Mouse (Mus musculus): Measurements from ENCODE around the gene Ifng. TPM values are rescaled to one million over a fixed set of nuclear protein-coding genes. Genes with fewer than 3 reads are reported as not detected.

Ifng gene
- not detected in 2 replicates for polyA plus RNA-seq (2014; fragmentation: Nextera tagmentation; extraction: Ambion mirVana)

DNA sequence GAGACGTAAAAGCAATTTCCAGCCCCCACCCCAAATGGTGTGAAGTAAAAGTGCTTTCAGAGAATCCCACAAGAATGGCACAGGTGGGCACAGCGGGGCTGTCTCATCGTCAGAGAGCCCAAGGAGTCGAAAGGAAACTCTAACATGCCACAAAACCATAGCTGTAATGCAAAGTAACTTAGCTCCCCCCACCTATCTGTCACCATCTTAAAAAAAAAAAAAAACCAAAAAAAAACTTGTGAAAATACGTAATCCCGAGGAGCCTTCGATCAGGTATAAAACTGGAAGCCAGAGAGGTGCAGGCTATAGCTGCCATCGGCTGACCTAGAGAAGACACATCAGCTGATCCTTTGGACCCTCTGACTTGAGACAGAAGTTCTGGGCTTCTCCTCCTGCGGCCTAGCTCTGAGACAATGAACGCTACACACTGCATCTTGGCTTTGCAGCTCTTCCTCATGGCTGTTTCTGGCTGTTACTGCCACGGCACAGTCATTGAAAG, at the start of gene Ifng:
TSS of gene Ifng (plus strand) at position 305 of the 499 bp plus-strand sequence.
- no peaks in the 10 kb centered on the region for H3K9me3 ChIP-seq (ENCODE audit: control insufficient read depth, low read depth, low read length)
- H3K4me1 ChIP-seq (ENCODE audit: control insufficient read depth, insufficient read depth, low read length) = no peaks in the 10 kb centered on the region
- H3K4me3 ChIP-seq (ENCODE audit: low read depth, low read length) = no peak within 1 kb of the TSS
- ATAC-seq (ENCODE audit: insufficient number of reproducible peaks, insufficient read depth, low FRiP score, low read depth) = no peak
- H3K36me3 ChIP-seq (ENCODE audit: control insufficient read depth, insufficient read depth, low read length) = no peaks in the 10 kb centered on the region
- H3K27me3 ChIP-seq (ENCODE audit: control insufficient read depth, insufficient read depth, low read length) = no peaks in the 10 kb centered on the region
- WGBS = 92% methylated on average over 11 of the region's 11 CpGs
- no peak within 1 kb of the TSS for H3K9ac ChIP-seq (replicated peaks; ENCODE audit: low read depth, low read length)
- no peak within 1 kb of the TSS for H3K27ac ChIP-seq (ENCODE audit: low read length)
- no peak within 1 kb of the TSS for H3K4me2 ChIP-seq (replicated peaks; ENCODE audit: low read depth, low read length)

DNA sequence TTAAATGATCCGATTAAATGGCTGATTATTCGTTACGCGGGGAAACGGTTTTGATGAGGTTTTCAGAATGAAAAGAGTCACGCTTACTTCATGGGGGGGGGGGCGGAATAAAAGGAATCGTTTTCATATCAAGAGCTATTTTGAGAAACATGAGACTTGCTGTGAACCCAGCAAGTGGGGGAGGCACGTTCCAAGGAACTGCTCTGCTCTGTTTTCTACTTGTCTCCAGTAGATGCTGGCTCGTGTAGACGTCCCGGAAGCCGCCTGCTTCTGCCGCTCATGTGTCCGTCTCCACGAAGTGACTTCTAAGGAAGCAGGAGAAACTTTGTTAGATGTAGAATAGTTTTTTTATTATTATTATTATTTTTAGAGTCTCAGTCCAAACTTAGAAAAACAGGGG, 40.9 kb upstream of the Ifng start:
- H3K36me3 ChIP-seq (ENCODE audit: control insufficient read depth, insufficient read depth, low read length) = no peaks in the 10 kb centered on the region
- no peak overlapping the region for H3K4me2 ChIP-seq (replicated peaks; ENCODE audit: low read depth, low read length)
- no peak for ATAC-seq (ENCODE audit: insufficient number of reproducible peaks, insufficient read depth, low FRiP score, low read depth)
- no peaks in the 10 kb centered on the region for H3K4me1 ChIP-seq (ENCODE audit: control insufficient read depth, insufficient read depth, low read length)
- H3K9ac ChIP-seq (replicated peaks; ENCODE audit: low read depth, low read length) = no peak overlapping the region
- no peak overlapping the region for H3K27ac ChIP-seq (ENCODE audit: low read length)
- H3K27me3 ChIP-seq (ENCODE audit: control insufficient read depth, insufficient read depth, low read length) = no peaks in the 10 kb centered on the region
- H3K9me3 ChIP-seq (ENCODE audit: control insufficient read depth, low read depth, low read length) = no peaks in the 10 kb centered on the region
- 89% methylated on average over 16 of the region's 16 CpGs for WGBS
- no peak overlapping the region for H3K4me3 ChIP-seq (ENCODE audit: low read depth, low read length)

DNA sequence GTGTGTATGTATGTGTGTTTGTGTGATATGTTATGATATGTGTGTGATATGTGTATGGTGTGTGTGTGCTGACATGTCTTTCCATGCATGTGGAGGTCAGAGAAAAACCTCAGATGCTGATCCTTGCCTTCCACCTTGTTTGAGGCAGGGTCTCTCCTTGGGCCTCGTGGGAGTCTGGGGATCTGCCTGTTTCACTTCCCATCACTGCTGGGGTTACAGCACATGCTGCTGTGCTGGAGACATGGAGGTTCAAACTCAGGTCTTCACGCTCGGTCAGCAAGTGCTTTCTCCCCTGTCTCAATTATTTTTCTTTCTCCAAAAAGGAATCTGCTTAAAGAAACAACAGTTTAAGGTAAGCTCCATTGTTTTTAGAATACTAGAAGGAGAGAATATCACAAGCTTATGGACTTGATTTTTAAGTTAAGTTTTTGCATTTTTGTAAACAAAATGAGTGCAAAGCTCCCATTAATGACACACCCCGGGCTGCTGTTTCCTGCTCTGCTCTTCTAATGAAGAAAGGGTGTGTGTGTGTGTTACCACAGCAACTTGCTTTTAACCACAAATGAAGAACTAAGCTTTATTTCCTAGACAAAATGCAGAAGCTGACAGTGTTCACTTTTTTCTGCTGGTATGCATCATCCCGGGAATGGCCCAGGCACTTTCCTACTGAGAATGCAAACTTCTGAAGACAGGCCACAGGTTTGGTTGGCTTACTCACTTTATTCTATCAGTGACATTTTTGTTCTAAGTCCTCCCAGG, 34.2 kb upstream of the Ifng start:
- Histone ChIP-seq H3K27me3 (ENCODE audit: control insufficient read depth, insufficient read depth, low read length) (no peaks in the 10 kb centered on the region), H3K9me3 (ENCODE audit: control insufficient read depth, low read depth, low read length) (no peaks in the 10 kb centered on the region), H3K4me2 (replicated peaks; ENCODE audit: low read depth, low read length) (no peak overlapping the region), H3K36me3 (ENCODE audit: control insufficient read depth, insufficient read depth, low read length) (no peaks in the 10 kb centered on the region), H3K9ac (replicated peaks; ENCODE audit: low read depth, low read length) (no peak overlapping the region), H3K4me1 (ENCODE audit: control insufficient read depth, insufficient read depth, low read length) (no peaks in the 10 kb centered on the region), H3K27ac (ENCODE audit: low read length) (no peak overlapping the region), H3K4me3 (ENCODE audit: low read depth, low read length) (no peak overlapping the region)
- WGBS = 82% methylated on average over 5 of the region's 5 CpGs
- no peak for ATAC-seq (ENCODE audit: insufficient number of reproducible peaks, insufficient read depth, low FRiP score, low read depth)

DNA sequence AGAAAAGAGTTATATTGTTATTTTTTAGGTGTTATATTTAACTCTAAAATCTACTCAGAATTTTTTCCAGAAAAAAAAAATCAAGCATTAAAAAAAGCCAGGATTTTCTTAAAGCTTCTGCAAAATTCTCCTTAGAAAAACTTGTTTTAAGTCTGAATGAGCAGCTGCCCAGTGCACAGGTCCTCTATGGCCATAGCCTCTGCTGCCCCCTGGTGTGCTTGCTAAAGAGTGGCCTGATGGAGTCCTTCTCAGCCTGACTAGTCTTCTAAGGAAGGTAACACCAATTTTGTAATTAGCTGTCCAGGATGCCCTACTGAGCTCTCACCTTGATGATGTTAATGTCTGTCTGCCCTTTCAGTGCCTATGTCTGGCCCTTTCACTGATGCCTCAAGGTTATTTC, 29.5 kb upstream of the Ifng start:
- Histone ChIP-seq H3K4me1 (ENCODE audit: control insufficient read depth, insufficient read depth, low read length) (no peaks in the 10 kb centered on the region), H3K9ac (replicated peaks; ENCODE audit: low read depth, low read length) (no peak overlapping the region), H3K36me3 (ENCODE audit: control insufficient read depth, insufficient read depth, low read length) (no peaks in the 10 kb centered on the region), H3K9me3 (ENCODE audit: control insufficient read depth, low read depth, low read length) (no peaks in the 10 kb centered on the region), H3K4me3 (ENCODE audit: low read depth, low read length) (no peak overlapping the region), H3K27ac (ENCODE audit: low read length) (no peak overlapping the region), H3K27me3 (ENCODE audit: control insufficient read depth, insufficient read depth, low read length) (no peaks in the 10 kb centered on the region), H3K4me2 (replicated peaks; ENCODE audit: low read depth, low read length) (no peak overlapping the region)
- ATAC-seq (ENCODE audit: insufficient number of reproducible peaks, insufficient read depth, low FRiP score, low read depth) = no peak

DNA sequence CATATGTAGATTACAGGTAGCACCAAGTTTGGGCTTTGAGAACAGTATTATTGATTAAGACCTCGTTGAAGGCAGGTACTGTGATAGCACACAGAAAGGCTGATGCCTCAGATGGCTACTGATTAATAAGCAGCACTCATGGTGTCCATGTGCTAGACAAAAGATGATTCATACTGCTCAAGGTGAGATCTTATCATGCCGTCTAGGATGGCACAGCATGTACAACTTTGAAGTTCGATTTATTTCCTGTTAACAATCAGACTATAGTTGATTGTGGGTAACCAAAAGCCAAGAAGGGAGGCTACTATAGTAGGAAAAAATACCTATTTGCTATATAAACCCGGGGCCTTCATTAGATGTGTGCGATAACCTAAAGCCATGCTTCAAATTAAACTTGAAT, 28.1 kb upstream of the Ifng start:
- no peaks in the 10 kb centered on the region for H3K27me3 ChIP-seq (ENCODE audit: control insufficient read depth, insufficient read depth, low read length)
- WGBS = 81% methylated on average over 5 of the region's 5 CpGs
- no peak overlapping the region for H3K4me3 ChIP-seq (ENCODE audit: low read depth, low read length)
- no peaks in the 10 kb centered on the region for H3K9me3 ChIP-seq (ENCODE audit: control insufficient read depth, low read depth, low read length)
- no peaks in the 10 kb centered on the region for H3K36me3 ChIP-seq (ENCODE audit: control insufficient read depth, insufficient read depth, low read length)
- no peak overlapping the region for H3K27ac ChIP-seq (ENCODE audit: low read length)
- H3K4me1 ChIP-seq (ENCODE audit: control insufficient read depth, insufficient read depth, low read length) = no peaks in the 10 kb centered on the region
- no peak for ATAC-seq (ENCODE audit: insufficient number of reproducible peaks, insufficient read depth, low FRiP score, low read depth)
- no peak overlapping the region for H3K9ac ChIP-seq (replicated peaks; ENCODE audit: low read depth, low read length)
- no peak overlapping the region for H3K4me2 ChIP-seq (replicated peaks; ENCODE audit: low read depth, low read length)

DNA sequence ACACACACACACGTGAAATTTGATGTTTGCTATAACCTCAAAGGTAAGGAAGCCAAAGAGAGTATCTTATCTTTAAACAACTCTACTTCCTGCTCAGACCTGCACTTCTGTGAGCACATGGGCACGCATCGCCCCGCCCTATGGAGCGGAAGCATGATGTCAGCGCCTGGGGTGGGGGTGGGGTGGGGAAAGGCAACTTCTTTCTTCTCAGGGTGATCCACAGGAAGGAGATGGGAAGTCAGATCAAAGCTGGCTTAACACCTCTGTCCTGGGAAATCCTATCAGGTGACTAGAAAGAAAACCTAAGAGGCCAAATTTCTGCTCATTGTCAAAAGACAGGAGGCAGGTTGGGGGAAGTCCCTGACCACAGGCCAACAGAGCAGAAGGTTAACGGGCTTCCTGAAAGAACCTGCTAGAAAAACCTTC, 21.8 kb upstream of the Ifng start:
- whole genome bisulfite sequencing = 76% methylated on average over 7 of the region's 7 CpGs
- Histone ChIP-seq H3K4me1 (ENCODE audit: control insufficient read depth, insufficient read depth, low read length) (no peaks in the 10 kb centered on the region), H3K9me3 (ENCODE audit: control insufficient read depth, low read depth, low read length) (no peaks in the 10 kb centered on the region), H3K27me3 (ENCODE audit: control insufficient read depth, insufficient read depth, low read length) (no peaks in the 10 kb centered on the region), H3K9ac (replicated peaks; ENCODE audit: low read depth, low read length) (no peak overlapping the region), H3K27ac (ENCODE audit: low read length) (no peak overlapping the region), H3K36me3 (ENCODE audit: control insufficient read depth, insufficient read depth, low read length) (no peaks in the 10 kb centered on the region), H3K4me2 (replicated peaks; ENCODE audit: low read depth, low read length) (no peak overlapping the region), H3K4me3 (ENCODE audit: low read depth, low read length) (no peak overlapping the region)
- ATAC-seq (ENCODE audit: insufficient number of reproducible peaks, insufficient read depth, low FRiP score, low read depth) = no peak

DNA sequence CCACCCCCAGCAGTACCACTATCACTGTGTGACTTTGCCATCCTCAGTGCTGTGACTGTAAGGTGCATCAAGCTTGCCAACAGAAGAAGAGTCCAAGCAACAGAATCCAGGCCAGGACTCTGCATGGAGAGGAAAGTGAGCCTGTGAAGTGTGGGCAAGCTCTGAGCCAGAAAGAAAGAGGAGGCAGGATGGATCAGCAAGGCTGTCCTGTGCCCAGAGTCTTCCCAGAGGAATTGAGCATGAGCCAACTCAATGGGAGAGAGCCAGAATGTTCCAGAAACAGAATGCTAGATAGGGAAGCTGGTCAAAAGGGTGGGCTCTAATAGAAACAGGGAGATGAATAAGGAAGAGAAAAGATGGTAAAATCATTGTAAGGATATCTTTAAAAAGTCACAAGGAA, 19.9 kb upstream of the Ifng start:
- Histone ChIP-seq H3K9me3 (ENCODE audit: control insufficient read depth, low read depth, low read length) (no peaks in the 10 kb centered on the region), H3K27ac (ENCODE audit: low read length) (no peak overlapping the region), H3K4me2 (replicated peaks; ENCODE audit: low read depth, low read length) (no peak overlapping the region), H3K4me1 (ENCODE audit: control insufficient read depth, insufficient read depth, low read length) (no peaks in the 10 kb centered on the region), H3K9ac (replicated peaks; ENCODE audit: low read depth, low read length) (no peak overlapping the region), H3K4me3 (ENCODE audit: low read depth, low read length) (no peak overlapping the region), H3K27me3 (ENCODE audit: control insufficient read depth, insufficient read depth, low read length) (no peaks in the 10 kb centered on the region), H3K36me3 (ENCODE audit: control insufficient read depth, insufficient read depth, low read length) (no peaks in the 10 kb centered on the region)
- ATAC-seq (ENCODE audit: insufficient number of reproducible peaks, insufficient read depth, low FRiP score, low read depth) = no peak

DNA sequence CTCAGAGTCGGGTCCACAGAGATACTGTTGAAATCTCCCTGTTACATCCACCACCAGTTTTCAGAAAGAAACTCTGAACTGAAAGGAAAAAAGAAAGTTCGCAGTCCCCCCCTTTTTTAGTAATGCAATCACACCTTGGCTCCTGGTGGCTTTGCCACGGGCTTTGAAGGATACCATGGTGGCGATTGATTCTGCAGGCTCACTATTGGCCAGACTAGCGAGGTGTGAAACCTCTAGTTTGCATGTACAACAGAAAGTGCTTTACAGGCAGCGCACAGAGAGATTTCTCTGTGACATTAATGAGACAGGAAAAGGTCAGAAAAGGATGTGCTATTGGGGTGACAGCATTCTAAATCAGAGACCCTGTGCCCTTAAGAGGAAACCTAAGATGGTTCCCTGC, 5.3 kb upstream of the Ifng start:
- ATAC-seq (ENCODE audit: insufficient number of reproducible peaks, insufficient read depth, low FRiP score, low read depth) = no peak
- no peak overlapping the region for H3K4me3 ChIP-seq (ENCODE audit: low read depth, low read length)
- H3K9ac ChIP-seq (replicated peaks; ENCODE audit: low read depth, low read length) = no peak overlapping the region
- no peak overlapping the region for H3K27ac ChIP-seq (ENCODE audit: low read length)
- 88% methylated on average over 6 of the region's 6 CpGs for WGBS
- H3K27me3 ChIP-seq (ENCODE audit: control insufficient read depth, insufficient read depth, low read length) = no peaks in the 10 kb centered on the region
- H3K9me3 ChIP-seq (ENCODE audit: control insufficient read depth, low read depth, low read length) = no peaks in the 10 kb centered on the region
- H3K36me3 ChIP-seq (ENCODE audit: control insufficient read depth, insufficient read depth, low read length) = no peaks in the 10 kb centered on the region
- no peak overlapping the region for H3K4me2 ChIP-seq (replicated peaks; ENCODE audit: low read depth, low read length)
- no peaks in the 10 kb centered on the region for H3K4me1 ChIP-seq (ENCODE audit: control insufficient read depth, insufficient read depth, low read length)

DNA sequence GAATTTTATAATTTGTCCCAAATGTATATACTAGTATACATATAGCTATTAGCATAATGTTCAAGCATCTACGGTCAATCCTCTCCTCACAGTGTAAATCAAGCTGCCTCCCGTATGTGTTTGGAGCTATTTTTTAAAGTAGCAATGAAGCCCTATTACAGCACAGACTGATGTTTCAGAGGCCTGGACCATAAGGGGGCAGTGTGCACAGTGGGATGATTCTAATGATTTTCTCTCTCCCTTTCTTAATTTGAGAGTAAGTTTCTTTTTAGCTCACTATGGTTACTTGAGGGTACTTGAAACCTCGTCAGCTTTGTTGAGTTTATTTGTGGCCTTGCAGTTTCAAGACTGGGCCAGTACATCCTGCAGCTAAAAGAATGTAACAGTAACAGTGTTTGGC, 1.1 kb downstream of the Ifng start:
- 76% methylated on average over 3 of the region's 3 CpGs for WGBS
- Histone ChIP-seq H3K4me2 (replicated peaks; ENCODE audit: low read depth, low read length) (no peak overlapping the region), H3K9ac (replicated peaks; ENCODE audit: low read depth, low read length) (no peak overlapping the region), H3K4me1 (ENCODE audit: control insufficient read depth, insufficient read depth, low read length) (no peaks in the 10 kb centered on the region), H3K36me3 (ENCODE audit: control insufficient read depth, insufficient read depth, low read length) (no peaks in the 10 kb centered on the region), H3K27me3 (ENCODE audit: control insufficient read depth, insufficient read depth, low read length) (no peaks in the 10 kb centered on the region), H3K27ac (ENCODE audit: low read length) (no peak overlapping the region), H3K4me3 (ENCODE audit: low read depth, low read length) (no peak overlapping the region), H3K9me3 (ENCODE audit: control insufficient read depth, low read depth, low read length) (no peaks in the 10 kb centered on the region)
- ATAC-seq (ENCODE audit: insufficient number of reproducible peaks, insufficient read depth, low FRiP score, low read depth) = no peak

Data from stomach, embryonic 14.5 days (tissue).